In the genomic region with DNA sequence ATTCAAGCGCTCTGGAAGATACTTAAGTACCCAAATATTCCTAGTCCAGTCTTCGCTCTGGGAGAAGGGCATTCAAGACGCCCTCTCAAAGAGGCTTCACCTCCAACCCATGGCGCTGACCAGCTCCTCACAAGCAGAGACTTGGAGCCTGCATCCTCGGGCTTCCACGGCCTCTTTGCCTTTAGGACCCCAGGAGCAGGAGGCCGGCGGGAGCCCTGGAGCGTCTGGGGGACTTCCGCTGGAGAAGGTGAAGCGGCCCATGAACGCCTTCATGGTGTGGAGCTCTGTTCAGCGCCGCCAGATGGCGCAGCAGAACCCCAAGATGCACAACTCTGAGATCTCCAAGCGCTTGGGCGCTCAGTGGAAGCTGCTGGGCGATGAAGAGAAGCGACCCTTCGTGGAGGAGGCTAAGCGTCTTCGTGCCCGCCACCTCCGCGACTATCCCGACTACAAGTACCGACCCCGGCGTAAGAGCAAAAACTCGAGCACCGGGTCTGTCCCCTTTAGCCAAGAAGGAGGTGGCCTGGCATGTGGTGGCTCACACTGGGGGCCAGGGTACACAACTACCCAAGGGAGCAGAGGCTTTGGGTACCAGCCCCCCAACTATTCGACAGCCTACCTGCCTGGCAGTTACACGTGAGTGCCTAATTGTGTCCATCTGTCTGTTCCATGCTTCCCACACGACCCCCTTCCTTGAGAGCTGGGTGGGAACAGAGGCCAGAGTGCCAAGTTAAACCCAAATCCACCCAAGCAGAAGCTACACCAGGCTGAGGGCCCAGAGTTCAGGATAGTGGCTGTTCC, we compare ENCODE assay signal across 8 mouse cellular contexts. TPM values are rescaled to one million over a fixed set of nuclear protein-coding genes. Genes with fewer than 3 reads are reported as not detected.
DNase-seq lines count a peak whose midpoint lies in the region; ATAC-seq lines count a peak whose summit lies in the region.

TSS of gene Sox15 (plus strand) at position 51 of the 801 bp plus-strand sequence.

- peak; percentile 50 to 76 for DNase-seq in urinary bladder, adult 18-20 months (ENCODE audit: low spot score in 2 of 2)
- DNase-seq in urinary bladder, postnatal 10 days (ENCODE audit: low spot score) = no peak
- DNase-seq in embryo, embryonic 9.5 days (ENCODE audit: extremely low spot score) = peak; percentile 81
- peak; percentile 33 for DNase-seq in heart, adult 8-10 months (ENCODE audit: low spot score)
- DNase-seq in liver, embryonic 13.5 days = peak; percentile 43
- peak; percentile 73 for DNase-seq in neural tube, embryonic 10.5 days (ENCODE audit: extremely low spot score, low spot score)
- DNase-seq in thymus, postnatal 4 days = peak; percentile 67

- no peak within 1 kb of the TSS for H3K4me3 ChIP-seq in kidney, embryonic 14.5 days (ENCODE audit: low read length)
- no peak within 1 kb of the TSS for H3K4me3 ChIP-seq in liver, embryonic 13.5 days (replicated peaks)

- H3K27me3 ChIP-seq in kidney, embryonic 14.5 days (ENCODE audit: control insufficient read depth, insufficient read depth, low read length) = no peaks in the 10 kb centered on the region
- H3K27me3 ChIP-seq in liver, embryonic 13.5 days = no peaks in the 10 kb centered on the region

- H3K9me3 ChIP-seq in kidney, embryonic 14.5 days (ENCODE audit: control insufficient read depth, low read length) = no peaks in the 10 kb centered on the region
- H3K9me3 ChIP-seq in liver, embryonic 13.5 days (replicated peaks) = no peaks in the 10 kb centered on the region

- H3K36me3 ChIP-seq in kidney, embryonic 14.5 days (ENCODE audit: control insufficient read depth, insufficient read depth, low read length) = peaks cover 69% of the 10 kb centered on the region
- peaks cover 87% of the 10 kb centered on the region for H3K36me3 ChIP-seq in liver, embryonic 13.5 days

- WGBS in kidney, embryonic 14.5 days = 15% methylated on average over 34 of the region's 34 CpGs
- WGBS in liver, embryonic 13.5 days (ENCODE audit: insufficient replicate concordance) = 37% methylated on average over 34 of the region's 34 CpGs

- peak; percentile 85 for ATAC-seq in kidney, embryonic 14.5 days (ENCODE audit: low FRiP score, low TSS enrichment)
- peak; percentile 60 for ATAC-seq in liver, embryonic 13.5 days (ENCODE audit: low read depth)

- peak within 1 kb of the TSS; percentile 6; the same call in 1 of the 2 replicates for H3K27ac ChIP-seq in kidney, embryonic 14.5 days (ENCODE audit: low read depth, low read length)
- H3K27ac ChIP-seq in liver, embryonic 13.5 days = peak within 1 kb of the TSS; percentile 30

- H3K4me2 ChIP-seq in kidney, embryonic 14.5 days (replicated peaks; ENCODE audit: low read depth, low read length) = no peak within 1 kb of the TSS
- 0 out of 2 replicates have a peak within 1 kb of the TSS, but pooled peaks have one; percentile 23 for H3K4me2 ChIP-seq in liver, embryonic 13.5 days

- H3K4me1 ChIP-seq in kidney, embryonic 14.5 days (ENCODE audit: control insufficient read depth, insufficient read depth, low read length) = peaks cover 5% of the 10 kb centered on the region; the same call in 1 of the 2 replicates
- H3K4me1 ChIP-seq in liver, embryonic 13.5 days (replicated peaks) = peaks cover 59% of the 10 kb centered on the region

- H3K9ac ChIP-seq in kidney, embryonic 14.5 days (ENCODE audit: low read depth, low read length) = no peak within 1 kb of the TSS
- no peak within 1 kb of the TSS for H3K9ac ChIP-seq in liver, embryonic 13.5 days

RNA-seq across cellular contexts. Expression of gene Sox15, which starts in this region (rescaled TPM):
- total RNA-seq in heart, adult 8-10 months (2022) = not detected
- 0.51 TPM in 1 of 2 replicates, not detected in the other for polyA plus RNA-seq in kidney, embryonic 14.5 days (2014; fragmentation: Nextera tagmentation; extraction: Ambion mirVana)
- not detected in 2 replicates for polyA plus RNA-seq in liver, embryonic 13.5 days (2015; fragmentation: Nextera tagmentation; extraction: Ambion mirVana)

Comparison
In these comparisons a context has a peak if more than half of its experiments do, and no peak if none do; other contexts are left out.
1. Peak in DNase-seq in heart, adult 8-10 months; RNA of the gene not detected or under 1 TPM.
2. Peak in ATAC-seq and H3K27ac ChIP-seq in kidney, embryonic 14.5 days; RNA of the gene not detected or under 1 TPM.
3. Peak in DNase-seq, ATAC-seq, H3K27ac ChIP-seq and H3K4me2 ChIP-seq in liver, embryonic 13.5 days; RNA of the gene not detected or under 1 TPM.